Mouse (Mus musculus) left cerebral cortex, postnatal 14 days (tissue): ENCODE results near the gene Col23a1. TPM values are rescaled to one million over a fixed set of nuclear protein-coding genes. Genes with fewer than 3 reads are reported as not detected.
A peak's percentile ranks its signal among the peaks of the same experiment; 100 is the strongest.

Source experiments
- DNase-seq, 2 experiments: peaks; one replicate each; pipeline ENCODE4 v3.0.0; 2021 to 2022; ENCODE audit warnings: low spot score in 2 of 2, mixed read lengths in 1 of 2
- intact Hi-C: fragments of 180-260 bp; cut with DNase I; formaldehyde crosslinking; loops from one replicate; pipeline ENCODE4 v1.15.1; 2025
- total RNA-seq, 2 experiments: library from RNA; stranded (reverse); gene quantifications; 2 replicates each; pipeline ENCODE4 v1.2.3; 2021

Gene Col23a1
- total RNA-seq, 2 experiments from 2014 or later = 10.7 to 12.9 TPM

DNA sequence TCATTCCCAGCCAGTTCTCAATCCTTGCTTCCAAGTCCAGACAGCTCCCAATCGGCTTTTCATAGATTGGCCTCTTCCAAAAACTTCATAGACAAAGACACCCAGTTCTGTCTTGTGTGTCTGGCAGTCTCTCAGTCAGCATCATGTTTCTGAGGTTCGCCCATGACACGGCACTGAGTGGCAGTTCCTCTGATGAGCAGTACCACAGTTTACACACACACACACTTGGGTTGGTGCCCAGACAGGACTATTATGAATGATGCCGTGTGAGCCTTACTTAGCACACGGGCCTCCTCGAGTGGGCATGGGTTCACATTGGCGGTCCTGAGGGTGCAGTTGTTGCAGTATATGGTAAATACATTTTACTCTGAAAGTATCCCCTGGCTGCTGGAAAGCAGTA, 124.8 kb downstream of the Col23a1 start:
- intact Hi-C loops = no loop called here
- no peak for DNase-seq

DNA sequence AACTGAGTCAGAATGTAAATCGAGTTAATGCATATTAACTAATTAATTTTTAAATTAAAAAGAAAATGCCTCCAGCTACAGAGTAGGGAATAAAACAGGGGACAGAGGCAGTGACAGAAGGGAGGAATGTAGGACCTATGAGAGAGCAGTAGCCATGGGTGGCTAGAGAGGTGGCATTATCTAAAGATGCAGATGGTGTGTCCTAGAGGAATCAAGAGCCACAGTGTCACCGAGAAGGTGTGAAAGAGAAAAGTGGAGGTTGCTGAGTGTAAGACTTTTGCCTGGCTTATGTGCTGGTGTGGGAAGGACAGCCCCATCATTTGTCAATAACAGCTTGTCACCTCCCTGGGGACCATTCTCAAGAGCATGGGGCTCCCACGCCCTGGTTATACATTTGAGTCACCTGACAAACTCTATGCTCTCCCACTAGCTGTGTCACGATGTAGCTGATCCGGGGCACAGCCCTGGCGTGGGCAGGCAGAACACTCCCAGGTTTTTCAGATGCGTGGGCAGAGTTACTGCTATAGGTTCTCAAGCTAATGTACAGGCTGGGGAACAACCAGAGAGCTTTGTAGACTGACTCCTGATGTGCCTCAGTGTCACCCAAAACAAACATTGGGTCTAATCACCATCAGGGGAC, 125.4 kb downstream of the Col23a1 start:
- intact Hi-C loops = no loop called here
- DNase-seq = no peak

DNA sequence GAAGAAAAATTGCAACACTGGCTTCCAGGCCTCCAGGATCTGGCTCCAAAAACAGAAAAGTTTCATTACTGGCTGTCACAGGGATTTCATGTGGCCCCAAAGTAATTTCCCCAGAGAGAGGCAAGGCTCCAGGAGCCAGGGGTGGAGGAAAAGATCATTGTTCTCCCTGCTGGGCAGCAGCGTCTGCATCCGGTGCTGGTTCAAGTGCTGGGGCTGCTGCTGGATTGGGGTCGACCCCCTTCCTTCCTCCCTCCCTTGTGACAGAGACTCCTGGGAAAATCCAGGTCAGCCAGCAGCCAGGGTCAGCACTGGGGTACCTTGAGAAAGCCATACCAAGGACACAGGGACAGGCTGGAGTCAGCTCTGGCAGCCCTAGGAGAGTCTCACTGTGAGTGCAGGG, 129.1 kb downstream of the Col23a1 start:
- intact Hi-C loops = no loop called here
- DNase-seq = no peak

DNA sequence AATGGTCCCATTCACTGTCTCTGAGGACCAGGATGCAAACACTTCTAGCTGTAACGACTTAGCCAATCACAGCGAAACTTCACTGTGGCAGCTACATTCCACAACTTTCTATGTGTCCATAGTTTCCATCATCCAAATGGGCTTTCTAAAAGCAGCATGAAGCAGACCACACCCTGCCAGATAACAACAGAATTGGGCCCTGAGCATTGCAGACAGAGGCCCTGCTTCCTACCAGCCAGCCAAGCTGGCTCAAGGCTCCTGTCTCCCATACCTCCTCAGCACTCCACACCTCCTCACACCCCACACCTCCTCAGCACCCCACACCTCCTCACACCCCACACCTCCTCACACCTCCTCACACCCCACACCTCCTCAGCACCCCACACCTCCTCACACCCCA, 132.2 kb downstream of the Col23a1 start:
- intact Hi-C loops = no loop called here

DNA sequence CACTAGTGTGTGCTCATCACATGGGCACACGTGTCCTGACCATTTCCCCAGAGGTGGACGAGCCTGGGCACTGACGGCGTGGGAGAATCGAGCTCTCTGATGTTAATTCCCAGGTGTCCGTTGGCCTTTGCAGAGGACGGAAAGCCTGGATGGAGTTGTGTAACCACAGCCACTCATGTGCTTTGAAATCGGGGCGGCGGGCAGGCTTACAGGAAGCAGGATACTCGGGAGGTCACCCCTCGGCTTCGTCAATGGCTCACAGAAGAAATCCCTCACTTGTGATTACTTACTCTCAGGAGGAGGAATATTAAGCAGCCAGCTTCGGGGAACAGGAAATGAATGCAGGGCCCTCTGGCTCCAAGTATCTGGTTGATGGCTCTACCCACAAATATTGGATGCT, 133.0 kb downstream of the Col23a1 start:
- intact Hi-C loops = no loop called here
- no peak for DNase-seq

More for the DNA sequence above, 132.2 kb downstream of the Col23a1 start:
- DNase-seq = no peak

DNA sequence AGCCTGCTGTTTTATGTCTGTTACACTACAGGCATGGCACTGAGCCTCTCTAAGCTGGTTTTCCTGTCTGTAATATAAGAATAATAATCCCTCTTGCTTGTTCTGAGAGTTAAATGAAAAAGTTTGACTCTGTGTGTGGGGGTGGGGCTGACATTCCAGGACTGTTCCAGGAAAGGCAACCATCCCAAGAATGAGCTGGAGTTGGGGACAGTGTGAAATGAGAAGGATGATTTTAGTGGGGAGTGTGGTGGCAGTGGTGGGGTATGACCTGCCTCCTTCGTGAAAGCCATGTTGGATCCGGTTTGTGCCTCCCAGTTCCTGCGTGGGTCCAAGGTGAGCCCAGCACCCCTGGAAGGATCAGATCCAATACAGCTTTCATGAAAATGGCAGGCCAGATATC, 136.4 kb downstream of the Col23a1 start:
- intact Hi-C loops = no loop called here
- no peak for DNase-seq

DNA sequence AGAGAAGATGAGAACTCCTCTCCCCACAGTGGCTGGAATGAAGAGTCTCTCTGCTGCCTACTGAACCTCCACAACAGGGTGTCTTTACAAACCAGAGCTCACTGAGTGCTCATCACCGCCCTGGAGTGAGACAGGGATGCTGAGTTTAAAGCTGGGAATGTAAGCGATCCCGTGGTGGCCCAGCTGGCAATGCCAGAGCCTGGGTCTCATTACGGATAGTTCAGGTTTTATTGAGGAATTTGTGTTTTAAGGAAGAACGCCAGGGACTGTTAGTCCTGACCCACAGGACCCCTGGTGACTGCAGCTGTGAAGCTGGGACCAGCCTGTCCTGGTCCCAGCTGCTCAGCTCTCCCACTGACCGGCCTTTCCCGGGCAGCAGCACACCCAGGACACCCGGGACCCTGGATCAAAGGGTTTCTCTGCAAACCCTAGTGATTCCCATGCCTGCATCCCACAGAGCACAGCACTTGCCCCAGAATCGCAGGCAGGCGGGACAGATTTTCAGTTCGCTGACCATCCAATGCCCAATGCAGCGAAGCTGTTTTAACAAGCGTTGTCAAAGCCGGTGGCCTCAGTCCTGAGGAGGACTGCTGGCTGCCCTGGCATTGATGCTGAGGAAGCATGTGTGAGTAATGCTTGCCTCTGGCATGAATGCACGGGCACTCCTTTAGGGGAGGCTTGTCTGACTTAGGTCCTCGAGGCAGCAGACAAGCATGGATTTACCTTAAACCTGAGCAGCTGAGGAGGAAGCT, 139.9 kb downstream of the Col23a1 start:
- intact Hi-C loops = no loop called here
- DNase-seq = no peak

DNA sequence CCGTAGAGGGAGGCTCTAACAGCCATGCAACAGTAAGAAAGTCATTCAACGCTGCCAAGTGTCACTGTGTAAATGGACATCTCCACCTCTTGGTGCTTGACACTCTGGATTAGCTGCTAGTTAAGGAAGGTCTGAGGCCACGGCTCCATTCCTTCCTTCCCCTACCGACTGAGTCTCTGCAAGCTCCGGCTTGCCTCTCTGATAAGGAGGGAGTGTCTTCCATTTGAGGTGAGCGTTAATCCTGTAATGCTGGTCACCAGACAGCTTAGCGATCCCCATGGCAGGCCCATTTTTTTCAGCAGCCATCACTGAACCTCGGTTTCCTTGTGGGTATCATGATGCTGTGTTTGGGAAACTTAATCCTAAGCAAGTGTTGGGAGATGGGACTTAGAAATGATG, 140.5 kb downstream of the Col23a1 start:
- intact Hi-C loops = no loop called here
- DNase-seq = no peak

DNA sequence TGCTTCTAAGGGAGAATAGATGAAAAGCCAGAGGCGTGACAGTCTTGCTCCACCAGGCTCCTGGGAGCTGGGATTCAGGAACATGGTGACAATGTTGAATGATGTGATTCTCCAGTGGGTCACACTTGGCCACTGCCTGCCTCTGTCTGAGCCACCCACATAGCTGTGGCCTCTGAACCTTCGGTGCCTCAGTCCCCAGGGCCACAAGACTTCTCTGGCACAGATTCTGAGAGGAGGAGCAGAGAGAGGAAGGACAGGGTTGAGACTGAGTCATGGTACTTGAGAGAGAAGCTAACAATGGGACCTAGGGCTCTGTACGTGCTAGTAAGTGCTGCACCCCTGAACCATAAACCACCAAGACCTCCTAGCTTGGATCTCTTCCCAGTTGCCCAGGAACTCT, 141.6 kb downstream of the Col23a1 start:
- no peak for DNase-seq

DNA sequence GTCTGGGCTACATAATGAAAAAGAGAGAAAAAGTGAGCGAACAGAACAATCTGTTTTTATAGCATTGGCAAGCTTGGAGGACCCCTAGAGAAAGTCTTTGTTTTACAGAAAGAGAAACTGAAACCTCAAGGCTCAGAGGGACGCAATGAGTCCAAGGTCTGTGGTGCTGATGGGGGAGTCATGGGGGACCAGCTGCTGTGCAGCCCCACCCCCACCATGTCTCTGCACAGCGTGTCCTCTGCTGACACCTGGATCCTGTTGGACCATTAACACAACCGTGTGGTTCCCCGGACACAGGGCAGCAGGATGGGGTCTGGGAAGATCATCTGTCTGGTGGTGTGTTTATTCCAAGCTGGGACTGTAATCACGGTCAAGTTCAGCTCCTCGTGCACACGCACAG, 142.2 kb downstream of the Col23a1 start:
- DNase-seq = no peak
- intact Hi-C loops = no loop called here

More for the DNA sequence above, 141.6 kb downstream of the Col23a1 start:
- intact Hi-C loops = no loop called here

DNA sequence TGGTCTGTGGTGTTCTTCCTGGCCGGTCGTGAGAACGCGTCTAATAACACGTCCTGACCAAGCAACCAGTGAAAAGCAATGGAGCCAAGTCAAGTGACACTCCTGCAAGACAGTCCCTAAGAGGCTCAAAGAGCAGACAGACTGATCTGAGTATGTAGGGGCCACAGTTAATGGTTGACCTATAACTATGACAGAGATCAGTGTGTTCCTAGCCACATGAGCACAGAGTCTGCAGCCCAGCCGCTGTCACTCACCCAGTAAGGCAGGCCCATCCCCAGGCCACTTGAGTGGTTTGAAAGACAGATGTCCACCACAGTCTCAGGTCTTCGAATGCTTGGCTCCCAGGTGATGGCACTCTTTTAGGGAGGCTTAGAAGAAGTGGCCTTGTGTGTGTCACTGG, 152.3 kb downstream of the Col23a1 start:
- intact Hi-C loops = no loop called here
- no peak for DNase-seq

DNA sequence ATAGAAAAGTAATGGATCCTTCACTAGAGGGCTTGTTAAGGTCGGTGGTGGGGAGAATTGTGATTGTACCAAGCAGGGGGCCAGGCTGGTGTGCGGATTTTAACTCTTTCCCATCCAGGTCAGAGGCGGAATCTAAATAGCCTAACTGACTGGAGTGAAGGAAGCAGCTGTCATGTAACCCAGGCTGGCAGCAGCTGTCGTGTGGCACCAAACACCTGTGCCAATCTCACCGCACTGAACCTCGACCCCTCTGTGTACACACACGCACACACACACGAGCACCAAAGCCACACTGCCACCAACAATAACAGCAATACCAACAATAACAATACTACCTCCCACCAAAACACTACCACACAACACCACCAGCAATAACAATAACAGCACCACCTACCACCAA, 152.9 kb downstream of the Col23a1 start:
- no peak for DNase-seq
- intact Hi-C loops = no loop called here

DNA sequence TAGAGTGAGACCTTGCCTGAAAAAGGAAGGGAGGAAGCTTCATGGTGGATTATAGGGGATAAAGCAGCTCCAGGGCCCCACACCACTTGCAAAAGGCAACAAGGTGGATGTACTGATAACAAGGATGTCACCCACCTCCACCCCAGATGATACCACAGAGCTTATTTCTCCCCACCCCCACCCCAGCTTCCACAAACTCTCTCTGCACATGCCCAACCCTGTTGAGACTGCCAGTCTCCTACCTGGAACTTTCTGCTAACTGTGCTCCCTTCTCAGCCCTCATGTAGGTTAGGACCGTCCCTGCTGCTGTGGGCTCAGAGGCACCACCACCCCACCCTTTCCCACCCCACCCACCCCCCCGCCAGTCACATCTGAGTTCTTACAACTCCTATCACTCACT, 154.1 kb downstream of the Col23a1 start:
- DNase-seq = no peak
- intact Hi-C loops = no loop called here

DNA sequence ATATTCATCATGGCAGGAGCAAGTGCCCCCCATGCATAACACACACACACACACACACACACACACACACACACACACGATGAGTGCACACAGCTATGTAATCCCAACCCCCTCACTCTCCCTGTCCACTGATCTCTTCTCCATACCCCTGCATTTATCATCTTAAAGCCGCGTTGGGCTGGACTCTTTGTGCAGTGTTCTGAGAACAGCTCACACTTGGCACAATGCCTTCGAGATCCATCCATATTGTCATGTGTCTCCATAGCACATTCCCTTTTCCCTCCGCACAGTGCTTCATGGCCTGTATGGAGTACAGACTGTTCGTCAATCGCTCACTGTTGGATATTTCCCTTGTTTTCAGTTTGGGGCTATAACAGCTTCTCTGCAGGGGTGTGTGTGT, 154.9 kb downstream of the Col23a1 start:
- intact Hi-C loops = loop anchor here (5.0 kb wide), 2 partner anchors 117 to 152 kb away; no protein-coding TSS in a partner anchor
- no peak for DNase-seq

DNA sequence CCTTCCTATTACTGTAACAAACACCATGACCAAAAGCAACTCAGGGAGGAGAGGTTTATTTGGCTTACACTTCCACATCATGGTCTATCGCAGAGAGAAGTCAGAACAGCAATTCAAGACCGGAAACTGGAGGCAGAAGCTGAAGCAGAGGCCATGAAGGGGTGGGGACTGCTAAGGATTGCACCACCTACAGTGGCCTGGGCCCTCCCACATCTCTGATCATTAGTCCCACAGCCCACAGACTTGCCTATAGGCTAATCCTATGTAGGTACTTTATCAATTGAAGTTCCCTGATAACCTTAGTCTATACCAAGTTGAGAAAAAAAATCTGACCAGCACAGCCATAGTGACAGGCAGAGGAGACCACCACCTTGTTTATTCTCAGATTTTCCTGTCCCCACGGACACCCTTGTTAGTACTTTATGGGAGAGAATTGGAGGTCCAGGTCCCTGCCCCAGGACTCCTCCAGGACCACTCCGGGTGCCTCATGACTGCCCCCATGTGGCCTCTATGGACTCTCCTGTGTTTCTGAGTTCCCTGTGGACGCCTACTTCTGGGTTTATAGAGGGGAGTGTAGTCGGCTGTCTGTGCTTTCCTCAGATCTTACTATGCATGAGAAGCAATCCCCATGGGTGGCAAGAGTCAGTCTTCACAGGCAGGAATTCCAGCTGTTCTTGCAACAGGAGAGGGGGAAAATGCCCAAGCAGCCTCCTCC, 157.1 kb downstream of the Col23a1 start:
- DNase-seq = peak in 1 of 2 experiments; percentile 58
- intact Hi-C loops = loop anchor here (5.0 kb wide), 2 partner anchors 120 to 155 kb away; no protein-coding TSS in a partner anchor

DNA sequence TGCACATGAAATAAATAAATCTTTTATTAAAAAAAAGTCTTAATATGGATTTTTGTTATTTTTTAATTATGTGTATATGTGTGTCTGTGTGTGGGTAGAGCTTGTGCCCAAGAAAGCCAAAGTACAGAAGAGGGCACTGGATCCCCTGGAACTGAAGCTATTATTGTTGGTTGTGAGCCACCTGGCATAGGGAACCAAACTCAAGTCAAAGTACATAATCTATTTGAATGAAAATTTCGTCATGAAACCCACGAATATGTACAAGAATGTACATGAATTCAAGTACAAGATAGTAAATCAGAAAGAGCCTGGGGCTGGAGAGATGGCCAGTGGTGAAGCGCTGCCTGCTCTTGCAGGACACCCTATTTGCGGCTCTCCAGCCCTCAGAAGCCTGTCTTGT, 158.5 kb downstream of the Col23a1 start:
- intact Hi-C loops = loop anchor here (5.0 kb wide), 2 partner anchors 121 to 156 kb away; no protein-coding TSS in a partner anchor
- DNase-seq = no peak

DNA sequence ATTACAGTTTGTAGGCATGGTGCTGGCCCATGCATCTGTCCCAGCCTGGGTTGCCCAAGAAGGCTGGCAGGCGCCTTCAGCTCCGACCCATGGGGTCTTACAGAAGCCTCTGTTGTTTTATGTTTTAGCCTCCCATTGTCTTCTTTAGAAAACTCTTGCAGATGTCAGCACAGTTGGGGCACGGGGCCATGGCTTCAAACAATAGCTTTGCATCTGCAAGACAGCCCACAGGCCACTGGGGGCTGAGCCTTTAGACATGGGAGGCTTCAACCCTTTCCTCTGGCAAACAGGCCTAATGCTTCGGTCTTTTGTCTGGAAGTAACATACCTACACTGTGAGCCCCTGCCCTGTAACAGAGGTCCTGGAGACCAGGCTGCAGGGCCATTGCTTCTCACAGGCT, 159.0 kb downstream of the Col23a1 start:
- intact Hi-C loops = loop anchor here (5.0 kb wide), 2 partner anchors 121 to 156 kb away; no protein-coding TSS in a partner anchor
- no peak for DNase-seq

DNA sequence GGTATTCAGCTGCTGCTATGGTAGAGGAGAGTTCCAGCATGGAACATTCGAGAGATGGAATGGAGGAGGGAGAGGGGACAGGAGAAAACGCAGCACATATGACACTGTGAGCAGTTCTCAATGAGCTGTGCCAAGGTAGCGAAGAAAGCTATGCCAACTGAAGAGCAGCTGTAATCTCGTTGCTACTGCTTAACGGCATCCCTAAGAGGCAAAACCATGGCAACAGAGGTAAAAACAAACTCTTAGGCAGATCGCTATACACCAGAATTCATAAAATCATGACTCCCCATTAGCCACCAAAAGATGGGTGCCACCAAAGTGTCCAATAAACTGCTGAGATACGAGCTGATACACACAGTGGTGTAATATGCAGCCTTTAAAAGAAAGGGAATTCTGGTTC, 160.2 kb downstream of the Col23a1 start:
- peak; percentile 29 to 76 for DNase-seq
- intact Hi-C loops = loop anchor here (5.0 kb wide), 2 partner anchors 123 to 158 kb away; no protein-coding TSS in a partner anchor

DNA sequence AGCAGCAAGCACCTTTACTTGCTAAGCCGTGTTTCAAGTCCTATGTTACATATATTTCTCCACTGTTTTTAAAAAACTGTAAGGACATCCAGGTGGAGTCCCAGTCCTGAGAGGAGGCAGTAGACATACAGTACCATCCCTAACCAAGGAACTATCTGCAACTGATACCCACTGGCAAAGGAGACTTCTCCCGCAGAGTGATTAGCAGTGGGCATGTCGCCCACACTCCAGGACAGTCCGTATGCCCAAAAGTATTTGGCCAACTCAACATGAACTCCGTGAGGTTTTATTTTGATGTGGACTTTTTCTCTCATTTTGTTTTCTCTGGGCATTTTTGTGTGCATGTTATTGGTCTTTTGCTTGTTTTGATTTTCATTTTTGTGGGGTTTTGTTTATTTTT, 161.6 kb downstream of the Col23a1 start:
- no peak for DNase-seq
- intact Hi-C loops = no loop called here

DNA sequence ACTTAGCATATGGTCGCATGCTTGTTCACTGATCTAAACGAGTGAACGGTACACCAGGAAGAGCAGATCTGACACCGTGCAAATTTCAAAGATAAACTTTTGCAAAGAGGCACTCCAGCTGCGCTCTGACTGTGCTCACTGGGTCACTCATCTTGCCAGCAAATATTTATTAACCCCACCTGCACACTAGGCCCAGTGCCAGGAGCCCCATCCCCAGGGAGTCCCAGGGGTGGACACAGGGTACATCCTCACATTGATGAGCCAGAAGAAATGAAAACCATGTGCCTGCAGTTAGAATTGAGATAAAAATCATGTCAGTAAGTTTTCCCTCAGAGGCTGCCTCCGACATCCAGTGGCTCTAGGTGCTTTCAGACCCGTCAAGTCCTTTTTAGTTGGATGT, 162.2 kb downstream of the Col23a1 start:
- DNase-seq = no peak
- intact Hi-C loops = no loop called here
